Mouse (Mus musculus): ENCODE measurements around the gene Tmem39b. TPM values are rescaled to one million over a fixed set of nuclear protein-coding genes. Genes with fewer than 3 reads are reported as not detected.
"Not testable (repeated sequence)": the region's sequence is repeated elsewhere in the genome, so short reads cannot be mapped to it uniquely, and the experiment has no call there.

Gene Tmem39b
- 15.4 and 19.1 TPM in 2 replicates for polyA plus RNA-seq (2011; ENCODE audit: insufficient read length, low read depth, missing spikeins)

- TF ChIP-seq CTCF (IDR thresholded peaks at IDR 0.05; ENCODE audit: borderline replicate concordance, insufficient read depth, low read length) = no peak
- peak; percentile 54 for TF ChIP-seq POLR2A (IDR thresholded peaks at IDR 0.05; ENCODE audit: low read depth, low read length)
- Histone ChIP-seq H3K27ac (ENCODE audit: insufficient read depth, low read length) (peak within 1 kb of the TSS; percentile 58), H3K4me1 (ENCODE audit: control insufficient read depth, insufficient read depth, low read length) (no peaks in the 10 kb centered on the region), H3K4me3 (ENCODE audit: insufficient read depth, low read length) (peak within 1 kb of the TSS; percentile 77)
Observed at GRCm38 (mm10) chr4:129696158-129696985, at the start of gene Tmem39b. TSS of gene Tmem39b (minus strand) at chr4:129696838.

GRCm38 (mm10) chr4:129746106-129746505 lies 49.5 kb upstream of the Tmem39b start:
- H3K27ac ChIP-seq (ENCODE audit: insufficient read depth, low read length) = no peak overlapping the region
- TF ChIP-seq CTCF (IDR thresholded peaks at IDR 0.05; ENCODE audit: borderline replicate concordance, insufficient read depth, low read length) (no peak), POLR2A (IDR thresholded peaks at IDR 0.05; ENCODE audit: low read depth, low read length) (no peak)
- no peak overlapping the region for H3K4me3 ChIP-seq (ENCODE audit: insufficient read depth, low read length)

GRCm38 (mm10) chr4:129743494-129743893 lies 46.9 kb upstream of the Tmem39b start:
- peak overlapping the region; percentile 97 for H3K27ac ChIP-seq (ENCODE audit: insufficient read depth, low read length)
- peaks cover 4% of the 10 kb centered on the region for H3K4me1 ChIP-seq (ENCODE audit: control insufficient read depth, insufficient read depth, low read length)
- no peak overlapping the region; the same call in 1 of the 2 replicates for H3K4me3 ChIP-seq (ENCODE audit: insufficient read depth, low read length)
- TF ChIP-seq POLR2A (IDR thresholded peaks at IDR 0.05; ENCODE audit: low read depth, low read length) = no peak
- TF ChIP-seq CTCF (IDR thresholded peaks at IDR 0.05; ENCODE audit: borderline replicate concordance, insufficient read depth, low read length) = no peak

More at GRCm38 (mm10) chr4:129746106-129746505, 49.5 kb upstream of the Tmem39b start:
- H3K4me1 ChIP-seq (ENCODE audit: control insufficient read depth, insufficient read depth, low read length) = peaks cover 4% of the 10 kb centered on the region

GRCm38 (mm10) chr4:129743010-129743390 lies 46.4 kb upstream of the Tmem39b start:
- TF ChIP-seq POLR2A (IDR thresholded peaks at IDR 0.05; ENCODE audit: low read depth, low read length) (no peak; the same call in 1 of the 2 replicates), CTCF (IDR thresholded peaks at IDR 0.05; ENCODE audit: borderline replicate concordance, insufficient read depth, low read length) (no peak)
- H3K4me3 ChIP-seq (ENCODE audit: insufficient read depth, low read length) = peak overlapping the region; percentile 56
- peaks cover 4% of the 10 kb centered on the region for H3K4me1 ChIP-seq (ENCODE audit: control insufficient read depth, insufficient read depth, low read length)
- H3K27ac ChIP-seq (ENCODE audit: insufficient read depth, low read length) = peak overlapping the region; percentile 97

- Histone ChIP-seq H3K4me3 (ENCODE audit: insufficient read depth, low read length) (peak within 1 kb of the TSS; percentile 91), H3K4me1 (ENCODE audit: control insufficient read depth, insufficient read depth, low read length) (peaks cover 4% of the 10 kb centered on the region), H3K27ac (ENCODE audit: insufficient read depth, low read length) (peak within 1 kb of the TSS; percentile 97)
- TF ChIP-seq POLR2A (IDR thresholded peaks at IDR 0.05; ENCODE audit: low read depth, low read length) (peak; percentile 83), CTCF (IDR thresholded peaks at IDR 0.05; ENCODE audit: borderline replicate concordance, insufficient read depth, low read length) (no peak)
Observed at GRCm38 (mm10) chr4:129742232-129743009, 45.8 kb upstream of the Tmem39b start, which contains the start of gene Khdrbs1. TSS of gene Khdrbs1 (minus strand) at chr4:129742303.

GRCm38 (mm10) chr4:129741974-129742231 lies 45.3 kb upstream of the Tmem39b start:
- Histone ChIP-seq H3K4me1 (ENCODE audit: control insufficient read depth, insufficient read depth, low read length) (peaks cover 4% of the 10 kb centered on the region), H3K27ac (ENCODE audit: insufficient read depth, low read length) (peak overlapping the region; percentile 83), H3K4me3 (ENCODE audit: insufficient read depth, low read length) (peak overlapping the region; percentile 91)
- TF ChIP-seq POLR2A (IDR thresholded peaks at IDR 0.05; ENCODE audit: low read depth, low read length) (no peak), CTCF (IDR thresholded peaks at IDR 0.05; ENCODE audit: borderline replicate concordance, insufficient read depth, low read length) (no peak)

- Histone ChIP-seq H3K4me3 (ENCODE audit: insufficient read depth, low read length) (peak overlapping the region; percentile 91), H3K4me1 (ENCODE audit: control insufficient read depth, insufficient read depth, low read length) (peaks cover 4% of the 10 kb centered on the region), H3K27ac (ENCODE audit: insufficient read depth, low read length) (peak overlapping the region; percentile 83)
- TF ChIP-seq POLR2A (IDR thresholded peaks at IDR 0.05; ENCODE audit: low read depth, low read length) (no peak), CTCF (IDR thresholded peaks at IDR 0.05; ENCODE audit: borderline replicate concordance, insufficient read depth, low read length) (no peak)
Observed at GRCm38 (mm10) chr4:129741251-129741973, 44.8 kb upstream of the Tmem39b start.

- H3K27ac ChIP-seq (ENCODE audit: insufficient read depth, low read length) = no peak overlapping the region
- TF ChIP-seq CTCF (IDR thresholded peaks at IDR 0.05; ENCODE audit: borderline replicate concordance, insufficient read depth, low read length) (no peak), POLR2A (IDR thresholded peaks at IDR 0.05; ENCODE audit: low read depth, low read length) (no peak)
- peak overlapping the region; percentile 11; the same call in 1 of the 2 replicates for H3K4me3 ChIP-seq (ENCODE audit: insufficient read depth, low read length)
- H3K4me1 ChIP-seq (ENCODE audit: control insufficient read depth, insufficient read depth, low read length) = peaks cover 4% of the 10 kb centered on the region
Observed at GRCm38 (mm10) chr4:129739111-129739645, 42.5 kb upstream of the Tmem39b start.

GRCm38 (mm10) chr4:129736173-129736572 lies 39.5 kb upstream of the Tmem39b start:
- Histone ChIP-seq H3K27ac (ENCODE audit: insufficient read depth, low read length) (no peak overlapping the region), H3K4me3 (ENCODE audit: insufficient read depth, low read length) (no peak overlapping the region), H3K4me1 (ENCODE audit: control insufficient read depth, insufficient read depth, low read length) (no peaks in the 10 kb centered on the region; the same call in 1 of the 2 replicates)
- TF ChIP-seq POLR2A (IDR thresholded peaks at IDR 0.05; ENCODE audit: low read depth, low read length) = no peak
- no peak for TF ChIP-seq CTCF (IDR thresholded peaks at IDR 0.05; ENCODE audit: borderline replicate concordance, insufficient read depth, low read length)

GRCm38 (mm10) chr4:129735485-129735884 lies 38.8 kb upstream of the Tmem39b start:
- not testable (repeated sequence) for H3K4me1 ChIP-seq (ENCODE audit: control insufficient read depth, insufficient read depth, low read length); H3K27ac ChIP-seq (ENCODE audit: insufficient read depth, low read length); H3K4me3 ChIP-seq (ENCODE audit: insufficient read depth, low read length)

All from embryonic fibroblast, embryonic 13.5 days (primary cell).